Comparison of ENCODE assay signal across 11 mouse cellular contexts in the genomic region with DNA sequence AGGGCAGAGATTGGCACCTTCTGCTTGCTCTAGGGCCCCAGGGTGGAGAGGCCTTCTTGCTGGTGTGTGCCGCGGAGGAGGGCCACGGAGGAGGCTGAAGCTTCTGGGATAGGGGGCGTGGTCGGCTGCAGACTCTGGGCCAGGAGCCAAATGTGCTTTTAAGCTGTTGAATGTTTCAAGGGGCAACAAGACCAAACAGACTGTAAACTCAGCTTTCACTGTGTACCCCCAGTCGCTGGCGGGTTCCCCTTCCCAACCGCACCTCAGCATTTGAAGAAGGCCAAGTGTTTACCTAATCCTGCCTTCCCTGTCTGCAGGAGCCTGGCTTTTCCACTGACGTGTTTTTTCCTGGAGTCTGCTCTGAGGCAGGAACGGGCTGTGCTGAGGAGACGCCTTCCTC. TPM values are rescaled to one million over a fixed set of nuclear protein-coding genes. Genes with fewer than 3 reads are reported as not detected.
A peak's percentile ranks its signal among the peaks of the same experiment; 100 is the strongest.
DNase-seq lines count a peak whose midpoint lies in the region; ATAC-seq lines count a peak whose summit lies in the region.
"Had no signal": no experiment of that assay in that cellular context is flagged by ENCODE, and none has a peak within 500 bp of the region (broad histone marks: within the 10 kb centered on the region; RNA-seq: fewer than 3 reads in every experiment).

No protein-coding gene starts in this region.

- peak; percentile 61; the same call in 1 of the 2 replicates for ATAC-seq in neural tube, embryonic 13.5 days (ENCODE audit: low read depth)
- ATAC-seq in kidney, embryonic 16.5 days (ENCODE audit: low FRiP score, low TSS enrichment) = peak; percentile 61
- ATAC-seq in frontal cortex, adult (ENCODE audit: low TSS enrichment) = no peak

- peaks cover 30% of the 10 kb centered on the region for H3K4me1 ChIP-seq in neural tube, embryonic 13.5 days (replicated peaks)
- peaks cover 49% of the 10 kb centered on the region for H3K4me1 ChIP-seq in heart, embryonic 10.5 days
- peaks cover 33% of the 10 kb centered on the region for H3K4me1 ChIP-seq in kidney, embryonic 16.5 days (ENCODE audit: insufficient read depth, low read length)

- DNase-seq in neural tube, embryonic 10.5 days (ENCODE audit: extremely low spot score, low spot score) = no peak
- DNase-seq in heart, embryonic 10.5 days (ENCODE audit: low spot score) = no peak
- DNase-seq in lung, postnatal 36 days = peak; percentile 88
- DNase-seq in natural killer cell, adult 2 months (ENCODE audit: low spot score in 2 of 2) = no peak
- DNase-seq in cerebellum, adult 9-10 months = no peak

- WGBS in neural tube, embryonic 13.5 days = 41% methylated on average over 11 of the region's 11 CpGs
- 31% methylated on average over 11 of the region's 11 CpGs for WGBS in heart, embryonic 10.5 days
- 11% methylated on average over 11 of the region's 11 CpGs for WGBS in kidney, embryonic 16.5 days

- no peaks in the 10 kb centered on the region for H3K9me3 ChIP-seq in neural tube, embryonic 13.5 days
- no peaks in the 10 kb centered on the region for H3K9me3 ChIP-seq in heart, embryonic 10.5 days
- no peaks in the 10 kb centered on the region for H3K9me3 ChIP-seq in kidney, embryonic 16.5 days (ENCODE audit: low read length)
- H3K9me3 ChIP-seq: G1E; neural tube, embryonic 12.5 days had no signal

- no peaks in the 10 kb centered on the region for H3K36me3 ChIP-seq in neural tube, embryonic 13.5 days
- H3K36me3 ChIP-seq in heart, embryonic 10.5 days = peaks cover 24% of the 10 kb centered on the region; the same call in 1 of the 2 replicates
- H3K36me3 ChIP-seq in kidney, embryonic 16.5 days (ENCODE audit: insufficient read depth, low read length) = no peaks in the 10 kb centered on the region
- H3K36me3 ChIP-seq: G1E had no signal

- H3K27me3 ChIP-seq in neural tube, embryonic 13.5 days = no peaks in the 10 kb centered on the region
- no peaks in the 10 kb centered on the region for H3K27me3 ChIP-seq in heart, embryonic 10.5 days (ENCODE audit: insufficient read depth, poor library complexity, severe bottlenecking)
- H3K27me3 ChIP-seq in kidney, embryonic 16.5 days (ENCODE audit: insufficient read depth, low read length) = no peaks in the 10 kb centered on the region
- H3K27me3 ChIP-seq: neural tube, embryonic 12.5 days had no signal

- H3K27ac ChIP-seq in neural tube, embryonic 13.5 days (replicated peaks) = peak overlapping the region; percentile 49; the same call in 1 of the 2 replicates
- peak overlapping the region; percentile 85 for H3K27ac ChIP-seq in heart, embryonic 10.5 days
- peak overlapping the region; percentile 57 for H3K27ac ChIP-seq in kidney, embryonic 16.5 days (ENCODE audit: low read length)
- H3K27ac ChIP-seq: neural tube, embryonic 12.5 days had no signal

- no peak overlapping the region for H3K4me2 ChIP-seq in neural tube, embryonic 13.5 days
- H3K4me2 ChIP-seq in kidney, embryonic 16.5 days (replicated peaks; ENCODE audit: low read depth, low read length) = 0 out of 2 replicates have a peak overlapping the region, but pooled peaks have one; percentile 2
- H3K4me2 ChIP-seq: neural tube, embryonic 12.5 days had no signal

- H3K4me3 ChIP-seq in neural tube, embryonic 13.5 days = no peak overlapping the region
- H3K4me3 ChIP-seq in heart, embryonic 10.5 days = 0 out of 2 replicates have a peak overlapping the region, but pooled peaks have one; percentile 16
- no peak overlapping the region for H3K4me3 ChIP-seq in kidney, embryonic 16.5 days (ENCODE audit: low read length)
- H3K4me3 ChIP-seq: erythroblast, embryonic 14.5 days; neural tube, embryonic 12.5 days had no signal

- no peak overlapping the region for H3K9ac ChIP-seq in neural tube, embryonic 13.5 days
- peak overlapping the region; percentile 20; the same call in 1 of the 2 replicates for H3K9ac ChIP-seq in kidney, embryonic 16.5 days (replicated peaks; ENCODE audit: low read length)
- H3K9ac ChIP-seq: neural tube, embryonic 12.5 days had no signal

RNA-seq across cellular contexts. Expression of a gene that starts 48.0 kb away (rescaled TPM):
- 25.8 and 27.4 TPM in 2 replicates for polyA plus RNA-seq in neural tube, embryonic 13.5 days (2015; fragmentation: Nextera tagmentation; extraction: Ambion mirVana)
- polyA plus RNA-seq in heart, embryonic 10.5 days (2016; fragmentation: Nextera tagmentation; extraction: Ambion mirVana) = 31.3 and 37.4 TPM in 2 replicates
- 50.1 and 55.8 TPM in 2 replicates for polyA plus RNA-seq in kidney, embryonic 16.5 days (2015; fragmentation: Nextera tagmentation; extraction: Ambion mirVana)
